Mouse (Mus musculus): Measurements from ENCODE around the gene Cep57. TPM values are rescaled to one million over a fixed set of nuclear protein-coding genes. Genes with fewer than 3 reads are reported as not detected.
A peak's percentile ranks its signal among the peaks of the same experiment; 100 is the strongest.

The Cep57 gene
- 61.9 and 75.1 TPM in 2 replicates for total RNA-seq (2015)
- 66.5 and 81.3 TPM in 2 replicates for total RNA-seq (2017)

DNA sequence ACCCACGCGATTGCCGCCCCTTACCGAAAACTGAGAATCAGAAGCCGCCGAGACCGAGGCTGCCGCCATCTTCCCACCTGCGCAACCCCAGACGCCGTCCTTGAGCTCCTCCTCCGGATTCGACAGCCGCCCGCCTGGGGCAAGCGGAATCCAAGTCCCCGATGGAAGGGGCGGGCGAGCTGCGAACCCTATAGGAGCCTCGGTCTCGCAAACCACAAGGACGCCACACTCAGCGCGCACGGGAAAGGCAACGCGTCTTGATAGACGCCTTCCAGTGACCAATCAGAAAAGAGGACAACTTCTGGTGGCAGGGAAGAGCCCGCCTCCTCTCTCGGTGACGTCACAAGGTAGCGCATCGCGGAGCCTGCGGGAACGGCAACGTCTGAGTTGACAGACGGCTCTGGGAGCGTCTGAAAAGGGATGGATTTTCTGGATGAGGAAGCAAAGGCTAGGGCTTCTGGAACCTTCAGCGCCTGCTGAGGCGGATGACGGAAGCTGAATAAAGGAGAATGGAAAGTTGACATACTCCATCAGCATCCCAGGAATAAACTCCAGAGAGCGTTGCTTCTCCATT is at the start of gene Cep57:
TSS of gene Cep57 (minus strand) at position 276 of the 574 bp plus-strand sequence.
- ATAC-seq (replicated peaks; ENCODE audit: poor library complexity): peak; percentile 75

DNA sequence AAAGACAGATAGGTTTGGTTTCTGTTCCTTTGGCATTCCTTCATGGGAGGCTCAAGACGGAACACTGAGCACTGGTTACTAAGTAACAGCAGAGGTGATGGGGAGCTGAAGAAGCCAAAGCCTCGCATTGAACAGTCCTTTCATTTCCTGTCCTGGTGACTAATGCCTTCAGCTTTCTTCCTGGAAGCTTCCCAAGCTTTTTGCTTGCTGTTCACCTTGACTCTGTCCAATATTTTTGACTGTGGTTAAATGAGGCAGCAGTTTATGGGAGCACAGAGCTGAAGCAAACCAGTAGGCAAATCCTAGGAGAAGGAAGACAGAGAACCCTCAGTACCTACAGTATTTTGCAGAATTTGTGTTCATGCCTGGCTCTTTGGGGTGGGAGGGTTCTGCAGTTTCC is 48.4 kb upstream of the Cep57 start:
- no peak for ATAC-seq (replicated peaks; ENCODE audit: poor library complexity)

DNA sequence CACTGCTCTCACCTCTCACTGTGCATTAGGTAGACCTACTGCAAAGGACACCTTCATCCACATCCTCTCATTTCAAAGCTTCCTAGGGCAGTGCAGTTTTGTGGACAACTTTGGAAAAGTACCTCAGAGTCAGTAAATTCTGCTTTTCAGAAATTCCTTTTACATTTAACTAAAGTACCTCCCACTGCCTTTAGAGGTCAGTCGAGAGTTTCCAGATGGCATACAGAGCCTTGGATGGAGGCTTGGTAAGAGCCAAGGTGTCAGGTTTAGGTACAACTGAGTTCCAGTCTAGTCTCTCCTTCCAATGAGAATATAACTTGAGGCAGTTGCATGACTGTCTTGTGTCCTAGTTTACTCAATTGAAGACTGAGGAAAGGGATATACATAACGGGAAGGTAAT is 47.5 kb upstream of the Cep57 start:
- peak; percentile 70 for ATAC-seq (replicated peaks; ENCODE audit: poor library complexity)

DNA sequence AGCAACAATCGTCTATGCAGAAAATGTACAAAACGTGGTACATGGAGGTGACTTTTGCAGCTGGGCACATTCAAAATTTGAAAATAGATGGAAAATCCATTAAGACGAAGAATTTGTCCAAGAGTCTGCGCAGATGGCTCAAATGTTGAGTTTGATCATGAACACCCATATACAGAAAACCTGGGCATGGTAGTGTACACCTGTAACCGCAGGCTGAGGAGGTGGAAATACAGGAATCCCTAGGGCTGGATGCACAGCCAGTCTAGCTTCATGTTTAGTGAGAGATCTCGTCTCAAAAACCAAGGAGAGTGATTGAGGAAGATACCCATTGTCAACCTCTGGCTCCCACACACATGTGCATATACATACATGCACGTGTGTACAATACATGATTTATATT is 44.7 kb upstream of the Cep57 start:
- ATAC-seq (replicated peaks; ENCODE audit: poor library complexity): no peak

DNA sequence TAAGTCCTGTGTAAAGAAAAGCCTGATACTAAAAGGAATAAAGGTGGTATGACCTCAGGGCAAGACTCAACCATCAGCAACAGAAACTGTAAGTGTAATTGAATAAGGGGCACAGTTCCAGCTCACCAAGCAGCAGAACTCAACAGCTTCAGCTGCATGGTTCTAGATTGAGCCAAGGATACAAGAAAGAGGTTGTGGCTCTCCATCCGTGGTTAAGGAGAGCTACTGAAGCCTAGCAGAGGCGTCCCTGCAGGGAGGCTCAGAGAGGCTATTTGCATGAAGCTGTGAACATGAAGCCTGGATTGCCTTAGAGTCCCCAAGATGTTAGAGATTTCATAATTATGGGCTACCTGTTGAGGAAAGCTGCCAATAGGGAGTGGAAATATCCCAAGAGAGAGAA is 40.7 kb upstream of the Cep57 start:
- no peak for ATAC-seq (replicated peaks; ENCODE audit: poor library complexity)

DNA sequence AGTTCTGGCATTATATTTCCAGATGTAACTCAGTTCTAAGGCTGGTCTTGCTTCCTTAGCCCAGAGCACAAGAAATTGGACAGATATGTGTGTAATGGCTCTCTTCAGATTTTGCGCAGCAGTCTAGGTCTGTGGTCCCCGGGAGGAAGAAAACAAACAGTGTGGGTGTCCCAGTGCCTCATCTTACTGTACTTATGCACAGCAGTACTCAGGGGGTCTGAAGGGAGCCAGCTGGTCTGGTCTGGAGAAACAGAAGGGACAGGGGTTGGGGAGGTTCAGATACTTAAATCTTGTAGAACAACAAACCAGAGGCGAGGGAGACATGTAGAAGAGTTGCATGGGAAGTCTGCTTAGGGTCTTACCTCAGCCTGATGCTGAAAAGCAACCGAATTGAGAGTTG is 29.9 kb upstream of the Cep57 start:
- ATAC-seq (replicated peaks; ENCODE audit: poor library complexity): no peak

DNA sequence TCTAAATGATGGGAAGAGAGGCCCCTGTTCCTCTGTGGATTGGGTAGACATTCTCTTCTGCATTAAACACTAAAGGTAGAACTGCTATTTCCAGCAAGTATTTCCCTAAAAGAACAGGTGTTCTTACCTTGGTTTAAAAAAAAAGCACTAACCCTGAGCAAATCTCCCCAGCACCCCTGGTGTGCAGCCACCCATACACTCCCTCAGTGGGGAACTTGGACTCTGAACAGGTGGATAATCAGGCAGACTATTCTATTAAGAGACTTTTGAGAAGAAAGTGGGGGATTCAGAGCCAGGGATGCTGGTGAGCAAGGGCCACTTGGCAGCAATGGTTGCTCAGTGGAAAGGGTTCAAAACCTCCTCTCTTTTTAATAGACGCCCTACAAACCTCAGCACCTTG is 29.3 kb upstream of the Cep57 start:
- ATAC-seq (replicated peaks; ENCODE audit: poor library complexity): no peak

DNA sequence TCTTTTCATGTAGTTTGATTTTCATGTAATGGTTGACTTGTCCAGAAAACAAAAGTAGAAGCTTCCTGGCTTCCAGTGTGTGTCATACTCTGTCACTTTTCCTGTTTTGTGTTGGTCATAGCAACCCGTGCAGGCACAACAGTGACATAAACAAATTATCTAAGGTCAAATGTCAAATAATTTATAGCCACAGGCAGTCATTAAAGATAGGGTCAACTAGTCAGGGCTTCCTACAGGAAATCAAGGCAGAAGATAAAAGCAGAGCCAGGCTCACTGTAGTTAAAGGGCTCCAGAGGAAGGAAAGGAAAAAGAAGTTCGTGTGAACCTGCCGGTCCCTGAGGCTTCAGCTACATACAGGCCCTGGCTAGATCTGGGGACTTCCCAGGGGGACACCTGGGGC is 27.0 kb upstream of the Cep57 start:
- ATAC-seq (replicated peaks; ENCODE audit: poor library complexity): no peak

DNA sequence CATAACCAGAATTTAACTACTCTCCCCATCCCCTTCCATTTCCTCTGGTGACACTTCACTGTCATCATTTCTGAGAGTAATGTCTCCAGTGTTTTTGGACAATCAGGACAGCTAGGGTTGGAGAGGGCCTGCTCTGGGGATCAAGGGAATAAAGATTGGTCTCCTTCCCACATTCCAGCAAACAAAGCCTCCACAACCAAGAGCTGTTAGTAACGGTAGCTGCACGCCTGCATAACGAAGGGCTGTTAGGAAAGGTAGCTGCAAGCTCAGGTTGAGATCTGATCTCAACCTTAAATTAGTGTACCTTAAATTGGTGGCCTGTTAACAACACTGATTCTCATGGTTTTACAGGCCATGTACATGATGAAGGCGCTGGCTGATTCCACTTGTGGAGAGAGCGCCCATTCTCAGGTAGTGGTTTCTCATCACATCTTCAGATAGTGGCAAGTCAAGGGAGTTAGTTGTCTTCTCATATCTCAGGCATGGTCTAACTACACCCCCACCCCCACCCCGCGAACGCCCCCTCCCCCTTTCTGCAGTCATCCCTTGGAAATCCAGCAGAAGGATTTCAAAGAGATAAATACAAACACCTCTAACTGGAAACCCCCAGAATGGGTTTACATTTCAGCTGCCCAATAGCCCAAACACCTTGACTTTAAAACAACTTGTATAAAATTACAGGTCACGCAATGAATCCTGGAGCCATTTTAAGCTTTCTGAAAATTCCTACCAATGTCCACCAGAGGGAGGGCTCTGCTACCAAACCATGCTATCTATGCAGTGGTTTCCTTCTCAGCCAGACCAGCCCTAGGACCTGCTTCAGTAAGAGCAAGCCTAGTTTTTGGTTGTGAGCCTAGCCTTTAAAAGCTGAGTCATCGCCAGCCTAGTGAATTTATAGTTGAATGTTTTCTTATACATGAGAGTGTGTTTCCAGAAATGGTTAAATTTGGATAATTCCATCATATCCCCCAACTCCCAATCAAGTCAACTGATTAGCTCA is 21.9 kb upstream of the Cep57 start:
- peak; percentile 98 for ATAC-seq (replicated peaks; ENCODE audit: poor library complexity)

DNA sequence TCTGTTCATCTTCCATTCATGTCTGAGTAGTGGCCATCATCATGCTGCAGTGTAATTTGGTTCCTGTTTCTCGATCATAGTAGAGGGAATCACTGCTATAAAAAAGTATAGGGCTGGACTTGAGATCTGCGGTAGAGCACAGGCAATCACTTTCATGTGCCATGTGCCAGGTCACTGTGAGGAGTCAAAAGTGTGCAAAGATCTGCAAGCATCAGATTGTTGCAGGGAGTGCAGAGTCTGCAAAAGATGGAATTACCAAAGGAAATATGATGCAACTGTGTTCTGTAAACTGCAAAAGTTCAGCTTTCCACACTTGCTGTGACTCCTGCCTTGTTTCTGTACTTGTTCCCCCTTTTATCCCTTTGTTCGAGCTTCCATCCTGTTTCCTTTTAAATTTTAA is 20.7 kb upstream of the Cep57 start:
- peak; percentile 24; the same call in 1 of the 2 replicates for ATAC-seq (replicated peaks; ENCODE audit: poor library complexity)

DNA sequence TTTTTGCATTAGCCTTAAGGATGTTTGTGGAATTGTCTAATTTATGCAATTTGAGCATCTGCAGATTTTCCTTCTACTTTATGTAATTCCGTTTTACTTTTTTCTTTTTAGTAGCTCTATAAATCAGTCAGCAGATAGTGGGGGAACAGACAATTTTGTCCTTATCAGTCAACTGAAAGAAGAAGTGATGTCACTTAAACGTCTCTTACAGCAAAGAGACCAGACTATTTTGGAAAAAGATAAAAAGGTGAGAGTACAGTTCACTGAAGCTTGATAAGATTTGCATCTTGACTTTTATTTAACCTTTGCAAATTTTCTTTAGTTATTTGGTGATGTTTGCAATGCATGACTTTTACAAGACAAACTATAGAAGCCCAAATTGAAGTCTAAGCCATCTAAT is 9.8 kb upstream of the Cep57 start:
- ATAC-seq (replicated peaks; ENCODE audit: poor library complexity): no peak

DNA sequence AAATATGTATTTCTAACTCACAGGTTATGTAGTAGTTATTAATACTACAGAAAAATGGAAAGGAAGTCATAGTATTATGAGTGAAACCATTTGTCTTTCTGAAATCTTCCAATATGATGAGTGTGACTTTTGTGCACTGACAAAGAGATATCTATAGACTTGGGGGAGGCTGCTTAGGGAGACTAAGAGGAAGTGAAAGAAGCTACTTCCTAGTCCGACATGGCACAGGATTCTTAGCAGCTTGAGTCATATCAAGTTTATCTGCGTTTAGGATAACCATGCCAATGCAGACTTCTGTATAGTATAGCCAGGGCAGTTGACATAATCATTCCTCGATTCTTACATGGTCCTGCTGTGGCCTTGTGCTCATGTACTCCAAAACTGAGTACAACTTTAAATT is 8.3 kb upstream of the Cep57 start:
- peak; percentile 94 for ATAC-seq (replicated peaks; ENCODE audit: poor library complexity)

DNA sequence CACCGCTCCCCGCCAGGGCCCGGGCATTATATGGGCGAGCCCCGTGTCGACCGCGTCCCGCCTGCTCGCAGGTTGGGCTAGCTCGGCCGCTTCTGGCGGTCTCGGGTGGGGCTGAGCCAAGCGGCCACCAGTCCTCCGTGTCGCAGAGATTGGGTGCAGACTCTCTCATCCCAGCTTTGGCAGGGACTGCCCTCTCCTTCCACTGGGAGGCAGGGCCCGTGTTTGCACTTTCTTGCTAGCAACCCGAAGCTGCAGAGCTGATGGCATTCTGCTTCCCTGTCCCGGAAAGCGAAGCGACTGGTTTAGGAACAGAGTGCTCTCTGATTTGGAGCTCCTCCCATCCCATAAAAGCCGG is 1.2 kb upstream of the Cep57 start:
- ATAC-seq (replicated peaks; ENCODE audit: poor library complexity): peak; percentile 8

DNA sequence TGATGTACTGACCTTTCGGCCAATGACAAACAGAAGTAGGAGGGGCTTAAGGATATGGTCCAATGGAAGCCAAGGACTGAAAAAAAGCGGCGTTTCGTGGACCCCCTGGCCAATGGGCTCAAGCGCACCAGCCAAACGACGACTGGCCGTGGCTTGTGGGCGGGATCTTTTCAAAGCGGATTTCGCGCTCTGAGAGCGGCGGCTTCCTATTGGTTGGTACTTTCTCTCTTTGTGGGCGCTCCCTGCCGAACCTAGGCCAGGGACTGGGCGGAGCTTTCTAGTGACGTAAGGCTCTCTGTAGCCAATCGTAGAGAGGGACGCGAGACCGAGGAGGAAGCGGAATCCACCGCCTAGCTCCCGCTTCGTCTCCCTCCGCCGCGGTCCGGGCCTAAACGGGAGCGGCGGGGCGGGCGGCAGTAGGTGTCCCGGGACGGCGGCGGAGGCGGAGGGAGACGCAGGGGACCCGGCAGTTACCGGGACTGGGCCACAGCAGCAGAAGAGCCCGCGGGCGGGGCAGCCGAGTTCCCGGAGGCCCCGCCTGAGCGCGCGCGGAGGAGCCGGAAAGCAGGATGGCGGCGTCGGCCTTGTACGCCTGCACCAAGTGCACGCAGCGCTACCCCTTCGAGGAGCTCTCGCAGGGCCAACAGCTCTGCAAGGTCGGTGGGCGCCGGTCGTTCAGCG is 639 bp upstream of the Cep57 start, which contains the start of gene Fam76b:
TSS of gene Fam76b (plus strand) at position 311 of the 681 bp plus-strand sequence.
- peak; percentile 72 for ATAC-seq (replicated peaks; ENCODE audit: poor library complexity)

DNA sequence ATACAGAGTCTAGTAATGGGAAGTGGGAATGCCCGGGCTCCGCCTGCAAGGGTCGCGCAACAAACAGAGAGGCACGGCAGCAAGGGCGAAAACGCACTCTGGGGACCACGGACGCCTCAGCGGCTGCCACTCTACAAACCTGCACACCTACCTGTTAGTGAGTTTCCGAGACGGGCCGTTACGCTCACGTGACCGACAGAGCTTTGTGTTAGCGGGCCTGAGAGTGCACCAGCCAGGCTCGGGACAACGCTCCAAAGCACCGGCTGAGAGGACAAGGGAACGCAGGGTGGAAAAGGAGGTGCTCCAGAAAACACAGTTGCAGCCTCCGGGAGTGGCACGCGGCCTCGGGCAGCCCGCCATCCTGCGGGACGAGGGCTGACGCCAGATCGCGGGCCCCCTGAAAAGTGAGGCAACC is 509 bp downstream of the Cep57 start:
- ATAC-seq (replicated peaks; ENCODE audit: poor library complexity): peak; percentile 13

DNA sequence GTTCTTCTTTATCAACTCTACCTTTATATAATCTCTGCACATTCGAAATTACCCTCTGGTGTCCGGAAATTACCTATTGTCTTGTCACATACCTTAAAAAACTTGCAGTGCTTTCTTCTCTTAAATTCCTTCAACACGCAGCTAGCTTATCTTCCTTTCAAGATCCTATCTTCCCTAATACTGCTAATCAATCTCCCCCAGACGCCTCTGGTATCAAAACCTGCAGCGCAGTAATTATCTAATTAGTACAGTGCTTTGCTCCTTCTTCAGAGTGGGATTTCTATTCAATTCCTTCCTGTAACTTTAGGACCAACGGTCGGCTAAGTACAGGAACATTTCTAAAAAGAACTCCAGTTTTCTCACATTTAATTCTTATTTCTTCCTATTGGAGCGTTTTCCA is 1.0 kb downstream of the Cep57 start:
- ATAC-seq (replicated peaks; ENCODE audit: poor library complexity): no peak

DNA sequence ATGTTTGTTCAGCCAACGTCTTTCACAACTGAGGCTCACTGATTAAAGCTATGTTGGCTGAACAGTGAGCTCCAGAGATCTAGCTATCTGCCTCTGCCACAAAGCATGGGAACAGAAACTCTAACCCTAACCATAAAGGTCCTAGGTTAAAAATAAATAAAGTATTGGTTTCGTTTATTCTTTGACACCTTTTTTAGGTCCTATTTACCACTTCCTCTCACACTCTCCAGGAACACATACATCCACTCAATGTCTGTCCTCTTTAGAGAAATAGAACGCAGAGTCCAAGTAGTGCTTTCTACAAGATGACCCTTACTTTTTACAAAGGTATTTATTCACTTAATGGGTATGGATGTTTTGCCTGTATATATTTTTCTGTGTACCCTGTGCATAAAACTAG is 6.1 kb downstream of the Cep57 start:
- no peak for ATAC-seq (replicated peaks; ENCODE audit: poor library complexity)

DNA sequence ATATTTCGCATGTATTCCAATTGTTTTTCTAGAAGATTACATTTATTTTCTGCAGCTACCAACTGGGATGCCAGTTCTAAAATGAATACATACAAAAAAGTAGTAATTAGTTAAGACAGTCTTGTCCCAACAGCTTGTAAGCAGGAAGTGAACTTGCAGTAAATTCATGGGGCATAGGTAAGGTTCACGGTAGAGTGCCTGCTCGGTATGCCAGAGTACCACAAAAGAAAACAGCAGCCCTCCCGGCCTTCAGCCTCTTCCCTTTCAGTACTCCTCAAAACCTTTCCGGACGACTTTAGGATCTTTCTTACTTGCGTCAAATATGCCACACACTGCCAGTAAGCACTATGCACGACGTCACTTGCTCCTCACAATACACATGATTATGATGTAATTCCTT is 8.5 kb downstream of the Cep57 start:
- no peak for ATAC-seq (replicated peaks; ENCODE audit: poor library complexity)

DNA sequence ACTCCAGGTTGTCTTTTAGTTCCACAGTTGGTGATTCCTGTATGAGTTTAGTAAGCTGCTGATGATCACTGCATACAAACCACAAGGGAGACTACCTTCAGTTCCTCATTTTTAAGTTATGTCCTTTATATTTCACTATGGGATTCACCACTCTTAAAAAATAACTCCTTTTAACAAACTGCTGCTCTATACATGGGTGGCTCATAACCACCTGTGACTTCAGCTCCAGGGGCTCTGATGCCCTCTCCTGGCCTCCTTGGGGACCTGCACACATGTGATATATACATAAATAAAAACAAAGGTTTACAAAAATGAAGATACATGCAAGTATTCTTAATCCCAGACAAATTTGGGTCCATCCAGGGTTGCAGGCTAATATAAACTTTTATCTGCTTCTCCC is 17.0 kb downstream of the Cep57 start:
- ATAC-seq (replicated peaks; ENCODE audit: poor library complexity): peak; percentile 83

DNA sequence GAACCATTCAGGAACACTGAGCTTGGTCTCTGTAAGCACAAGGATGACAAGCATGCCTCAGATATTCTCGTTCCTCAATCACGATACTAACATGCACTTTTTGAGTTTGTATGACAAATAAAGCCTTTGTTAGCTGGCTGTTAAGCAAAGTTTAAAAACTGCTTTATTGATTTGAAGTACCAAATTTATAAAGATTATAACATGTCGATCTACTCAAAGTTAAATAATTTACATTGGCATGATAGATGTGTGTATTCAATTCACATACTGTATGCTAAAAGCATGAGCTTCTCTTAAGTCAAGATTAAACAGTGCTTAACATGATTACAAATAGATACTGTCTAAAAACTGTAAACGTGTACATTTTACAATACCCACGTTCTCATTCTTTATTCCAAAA is 19.2 kb downstream of the Cep57 start:
- no peak for ATAC-seq (replicated peaks; ENCODE audit: poor library complexity)

DNA sequence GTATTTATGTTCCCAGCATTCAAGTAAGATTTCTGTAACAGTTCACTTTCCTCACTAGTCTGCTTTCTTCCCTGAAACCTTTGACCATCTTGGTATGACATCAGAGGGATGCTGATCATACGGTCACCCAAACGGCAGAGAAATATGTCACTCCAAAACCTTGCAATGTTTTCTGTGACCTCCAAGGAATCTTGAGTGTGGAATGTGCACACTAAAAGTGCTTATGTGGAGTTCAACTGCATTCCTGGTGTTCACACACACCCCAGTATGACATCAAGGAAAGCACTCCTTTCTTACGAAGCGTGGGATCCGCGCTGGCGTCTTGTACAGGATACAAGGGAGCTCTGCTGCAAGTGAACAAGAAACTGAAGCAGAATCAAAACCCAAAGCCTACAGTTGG is 20.1 kb downstream of the Cep57 start:
- ATAC-seq (replicated peaks; ENCODE audit: poor library complexity): no peak

DNA sequence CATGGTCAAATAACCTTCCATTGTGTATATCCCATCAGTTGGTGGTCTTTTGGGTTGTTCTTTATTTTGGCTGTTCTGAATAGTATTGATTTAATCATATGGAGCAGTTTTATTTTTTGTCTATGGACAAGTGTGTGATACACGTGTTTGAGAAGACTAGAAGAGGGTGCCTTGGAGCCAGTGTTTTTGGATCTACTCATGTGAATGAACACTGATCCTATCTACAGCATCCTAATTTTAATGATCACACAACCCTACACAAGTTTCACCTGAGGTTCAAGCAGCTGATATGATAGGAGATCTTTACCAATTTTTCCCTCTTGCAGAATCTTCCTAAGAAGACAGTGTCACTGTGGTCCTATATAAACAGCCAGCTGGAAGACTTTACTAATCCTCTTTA is 22.4 kb downstream of the Cep57 start:
- ATAC-seq (replicated peaks; ENCODE audit: poor library complexity): no peak

Measured in megakaryocyte progenitor cell, adult 5-6 weeks (primary cell).